10 mouse cellular contexts compared by ENCODE assay signal in the genomic region with DNA sequence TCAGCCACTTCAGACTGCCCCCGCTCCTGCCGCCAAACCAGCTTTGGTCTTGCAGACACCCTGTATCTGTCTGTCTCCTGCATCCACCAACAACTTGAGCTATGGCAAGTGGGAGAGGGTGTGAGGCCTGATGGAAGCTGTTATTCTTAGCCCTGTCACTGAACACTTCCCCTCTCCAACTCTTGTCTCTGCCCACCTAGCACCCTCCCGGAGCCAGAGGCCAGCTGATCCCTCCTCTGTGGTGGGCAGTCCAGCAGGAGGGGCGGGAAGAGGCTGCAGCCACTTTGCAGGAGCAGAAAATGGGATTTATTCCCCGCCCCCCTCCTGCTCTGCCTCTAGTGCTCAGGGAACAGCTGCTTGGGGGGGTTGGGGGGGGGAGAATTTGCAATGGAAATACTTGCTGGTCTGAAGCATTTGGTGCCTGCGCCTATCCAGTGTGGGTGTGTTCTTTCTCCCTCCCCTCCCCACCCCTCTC.
DNase-seq lines count a peak whose midpoint lies in the region; ATAC-seq lines count a peak whose summit lies in the region.
"Had no signal": no experiment of that assay in that cellular context is flagged by ENCODE, and none has a peak within 500 bp of the region (broad histone marks: within the 10 kb centered on the region; RNA-seq: fewer than 3 reads in every experiment).

No protein-coding gene starts in this region.

- peak; percentile 95 for DNase-seq in heart, embryonic 10.5 days (ENCODE audit: low spot score)
- DNase-seq in heart, postnatal 36 days: no peak
- DNase-seq in neural tube, embryonic 11.5 days (ENCODE audit: low spot score): no peak
- peak; percentile 42 to 64 for DNase-seq in left cerebral cortex, adult 9 months (ENCODE audit: low spot score in 2 of 2)
- DNase-seq in right cerebral cortex, postnatal 10 days (ENCODE audit: low spot score in 2 of 2): peak; percentile 48 to 52
- DNase-seq in adrenal gland, adult (ENCODE audit: inconsistent age in 2 of 2, low spot score in 1 of 2): no peak
- no peak for DNase-seq in cerebellum, adult 9-11 months
- DNase-seq: cerebellum, adult 18-20 months; thymus, postnatal 36 days had no signal

- ATAC-seq in neural tube, embryonic 11.5 days (ENCODE audit: insufficient read depth, low FRiP score, low TSS enrichment): peak; percentile 35; the same call in 1 of the 2 replicates
- ATAC-seq in neural tube, embryonic 15.5 days (ENCODE audit: low FRiP score): no peak

- WGBS in heart, embryonic 10.5 days: 19% methylated on average over 6 of the region's 6 CpGs
- WGBS in neural tube, embryonic 11.5 days: 48% methylated on average over 5 of the region's 6 CpGs
- WGBS in neural tube, embryonic 15.5 days: 42% methylated on average over 6 of the region's 6 CpGs

- H3K4me2 ChIP-seq in neural tube, embryonic 11.5 days (ENCODE audit: low read depth): no peak overlapping the region
- no peak overlapping the region for H3K4me2 ChIP-seq in neural tube, embryonic 15.5 days

- 0 out of 2 replicates have a peak, but pooled peaks cover 3% of the 10 kb centered on the region for H3K9me3 ChIP-seq in heart, embryonic 10.5 days
- no peaks in the 10 kb centered on the region for H3K9me3 ChIP-seq in neural tube, embryonic 11.5 days (ENCODE audit: control insufficient read depth, low read length)
- H3K9me3 ChIP-seq in neural tube, embryonic 15.5 days (replicated peaks): no peaks in the 10 kb centered on the region

- no peaks in the 10 kb centered on the region for H3K36me3 ChIP-seq in heart, embryonic 10.5 days
- no peaks in the 10 kb centered on the region for H3K36me3 ChIP-seq in neural tube, embryonic 11.5 days (ENCODE audit: control insufficient read depth, insufficient read depth, low read length)
- no peaks in the 10 kb centered on the region for H3K36me3 ChIP-seq in neural tube, embryonic 15.5 days

- intact Hi-C loops in heart, postnatal 36 days (cut with DNase I): no loop called here

- H3K27me3 ChIP-seq in heart, embryonic 10.5 days (ENCODE audit: insufficient read depth, poor library complexity, severe bottlenecking): no peaks in the 10 kb centered on the region
- H3K27me3 ChIP-seq in neural tube, embryonic 11.5 days (ENCODE audit: control insufficient read depth, insufficient read depth, low read length): no peaks in the 10 kb centered on the region
- H3K27me3 ChIP-seq in neural tube, embryonic 15.5 days (replicated peaks): no peaks in the 10 kb centered on the region

- peak overlapping the region; percentile 31 for H3K4me3 ChIP-seq in heart, embryonic 10.5 days
- no peak overlapping the region for H3K4me3 ChIP-seq in neural tube, embryonic 11.5 days (ENCODE audit: low read depth, low read length)
- H3K4me3 ChIP-seq in neural tube, embryonic 15.5 days (replicated peaks): no peak overlapping the region

- H3K4me1 ChIP-seq in heart, embryonic 10.5 days: peaks cover 66% of the 10 kb centered on the region
- peaks cover 11% of the 10 kb centered on the region for H3K4me1 ChIP-seq in neural tube, embryonic 11.5 days (ENCODE audit: control insufficient read depth, insufficient read depth, low read length)
- peaks cover 17% of the 10 kb centered on the region for H3K4me1 ChIP-seq in neural tube, embryonic 15.5 days

- H3K27ac ChIP-seq in heart, embryonic 10.5 days: peak overlapping the region; percentile 86
- no peak overlapping the region for H3K27ac ChIP-seq in neural tube, embryonic 11.5 days (ENCODE audit: low read depth, low read length)
- no peak overlapping the region for H3K27ac ChIP-seq in neural tube, embryonic 15.5 days (replicated peaks)

- no peak overlapping the region for H3K9ac ChIP-seq in neural tube, embryonic 11.5 days (ENCODE audit: low read length)
- no peak overlapping the region for H3K9ac ChIP-seq in neural tube, embryonic 15.5 days (replicated peaks)

Comparison
In these comparisons a context has a peak if more than half of its experiments do, and no peak if none do; other contexts are left out.
1. DNase-seq: peak in heart, embryonic 10.5 days (single experiment), left cerebral cortex, adult 9 months (2 of 2) and right cerebral cortex, postnatal 10 days (2 of 2); none in heart, postnatal 36 days (0 of 2), neural tube, embryonic 11.5 days (single experiment), adrenal gland, adult (0 of 2) and cerebellum, adult 9-11 months (single experiment).